Mouse (Mus musculus) midbrain, embryonic 16.5 days (tissue): ENCODE results near the gene Set. TPM values are rescaled to one million over a fixed set of nuclear protein-coding genes. Genes with fewer than 3 reads are reported as not detected.

Experiments
- ATAC-seq: fragments of 200-750 bp; cut with Nextera tagmentation; 2 replicates; pipeline ENCODE4 v1.8.0; 2017; ENCODE audit warnings: moderate TSS enrichment
- H3K27ac ChIP-seq: fragments of 300-500 bp; sonication (generic); 2 replicates; pipeline ENCODE4 v1.5.1; 2014; ENCODE audit warnings: mild to moderate bottlenecking, low read length, mixed read lengths
- H3K27me3 ChIP-seq: fragments of 300-500 bp; sonication (generic); 2 replicates; pipeline ENCODE4 v1.6.1; 2014; ENCODE audit warnings: low read depth, low read length, mixed read lengths; ENCODE audit not compliant: control insufficient read depth, insufficient read depth
- H3K36me3 ChIP-seq: fragments of 300-500 bp; sonication (generic); 2 replicates; pipeline ENCODE4 v1.6.1; 2014; ENCODE audit warnings: mild to moderate bottlenecking, low read length, moderate library complexity, mixed read lengths; ENCODE audit not compliant: control insufficient read depth, insufficient read depth
- H3K4me1 ChIP-seq: fragments of 300-500 bp; sonication (generic); 2 replicates; pipeline ENCODE4 v1.6.1; 2014; ENCODE audit warnings: mild to moderate bottlenecking, low read length, mixed read lengths; ENCODE audit not compliant: control insufficient read depth, insufficient read depth
- H3K4me2 ChIP-seq: fragments of 300-500 bp; sonication (generic); 2 replicates; pipeline ENCODE4 v1.6.1; 2014; ENCODE audit warnings: mild to moderate bottlenecking, low read length, mixed read lengths
- H3K4me3 ChIP-seq: fragments of 300-500 bp; sonication (generic); 2 replicates; pipeline ENCODE4 v1.5.1; 2014; ENCODE audit warnings: low read depth, mild to moderate bottlenecking, low read length, moderate library complexity, mixed read lengths
- H3K9ac ChIP-seq: fragments of 300-500 bp; sonication (generic); 2 replicates; pipeline ENCODE4 v1.6.1; 2014; ENCODE audit warnings: low read depth, low read length, mixed read lengths
- H3K9me3 ChIP-seq: fragments of 300-500 bp; sonication (generic); replicated peaks from 2 replicates; pipeline ENCODE4 v1.6.1; 2014; ENCODE audit warnings: mild to moderate bottlenecking, low read length, mixed read lengths; ENCODE audit not compliant: control insufficient read depth, poor library complexity, severe bottlenecking
- WGBS: fragments of 180-500 bp; shearing (Covaris S2); extraction: QIAGEN DNeasy Blood & Tissue Kit; methylation state at CpG from one replicate; pipeline ENCODE4 v1.1.7; 2014; 5-methylcytosine and 5-hydroxymethylcytosine counted together
- polyA plus RNA-seq: library from polyadenylated mRNA; unstranded; fragments of >200 nt; fragmentation: Nextera tagmentation; extraction: Ambion mirVana; gene quantifications from 2 replicates; pipeline ENCODE4 v1.2.1, GENCODE M21; 2015

Set gene
- polyA plus RNA-seq, 1 experiment from 2014 or later, result 314 TPM

- Histone ChIP-seq H3K9ac (no peak overlapping the region), H3K27me3 (no peaks in the 10 kb centered on the region), H3K9me3 (no peaks in the 10 kb centered on the region), H3K36me3 (peaks cover 40% of the 10 kb centered on the region), H3K4me1 (no peaks in the 10 kb centered on the region), H3K4me3 (no peak overlapping the region), H3K4me2 (no peak overlapping the region), H3K27ac (no peak overlapping the region)
- 93% methylated on average over 5 of the region's 5 CpGs for WGBS
- no peak for ATAC-seq
These were observed 55.4 kb downstream of the Set start for GRCm38 (mm10) chr2:30112564-30112963.

GRCm38 (mm10) chr2:30119641-30120051 is 62.5 kb downstream of the Set start:
- H3K4me2 ChIP-seq, result no peak overlapping the region
- ATAC-seq, result no peak

GRCm38 (mm10) chr2:30120269-30120668 is 63.1 kb downstream of the Set start:
- H3K27me3 ChIP-seq, result no peaks in the 10 kb centered on the region
- H3K4me1 ChIP-seq, result peaks cover 34% of the 10 kb centered on the region
- ATAC-seq, result no peak
- H3K4me3 ChIP-seq, result no peak overlapping the region
- H3K9me3 ChIP-seq, result no peaks in the 10 kb centered on the region
- peak overlapping the region; percentile 52; the same call in 1 of the 2 replicates for H3K27ac ChIP-seq
- 70% methylated on average over 4 of the region's 4 CpGs for WGBS
- no peak overlapping the region for H3K4me2 ChIP-seq
- H3K9ac ChIP-seq, result peak overlapping the region; percentile 31; the same call in 1 of the 2 replicates
- H3K36me3 ChIP-seq, result peaks cover 2% of the 10 kb centered on the region; the same call in 1 of the 2 replicates

More at GRCm38 (mm10) chr2:30119641-30120051, 62.5 kb downstream of the Set start:
- Histone ChIP-seq H3K9ac (no peak overlapping the region), H3K27me3 (no peaks in the 10 kb centered on the region), H3K27ac (peak overlapping the region; percentile 52; the same call in 1 of the 2 replicates), H3K36me3 (peaks cover 2% of the 10 kb centered on the region; the same call in 1 of the 2 replicates), H3K4me1 (peaks cover 28% of the 10 kb centered on the region), H3K4me3 (no peak overlapping the region), H3K9me3 (no peaks in the 10 kb centered on the region)
- WGBS, result 10% methylated on average over 6 of the region's 6 CpGs

Other genes with a start within 250 kb of the Set start
- gene Urm1, start 237.3 kb upstream of the Set start, polyA plus RNA-seq, result 21.8 and 29.9 TPM in 2 replicates
- 15.1 and 21.2 TPM in 2 replicates for gene Cercam, start 188.2 kb upstream of the Set start, polyA plus RNA-seq
- 66.2 and 69.9 TPM in 2 replicates for gene Odf2, start 168.2 kb upstream of the Set start, polyA plus RNA-seq
- gene Gle1, start 122.0 kb upstream of the Set start, polyA plus RNA-seq, result 65.3 and 72.9 TPM in 2 replicates
- gene Sptan1, start 91.8 kb upstream of the Set start, polyA plus RNA-seq, result 240 and 243 TPM in 2 replicates
- gene Wdr34, start 8.5 kb upstream of the Set start, polyA plus RNA-seq, result 82.5 and 85.9 TPM in 2 replicates
- gene Pkn3, start 20.3 kb downstream of the Set start, polyA plus RNA-seq, result 1.5 and 2.1 TPM in 2 replicates
- gene Zdhhc12, start 36.3 kb downstream of the Set start, polyA plus RNA-seq, result 21.1 and 26.9 TPM in 2 replicates
- gene Zer1, start 67.2 kb downstream of the Set start, polyA plus RNA-seq, result 13.1 and 13.5 TPM in 2 replicates
- gene Tbc1d13, start 76.4 kb downstream of the Set start, polyA plus RNA-seq, result 11.8 and 14.3 TPM in 2 replicates
- gene Endog, start 114.1 kb downstream of the Set start, polyA plus RNA-seq, result 22.6 and 27.0 TPM in 2 replicates
- 63.0 and 67.3 TPM in 2 replicates for gene Spout1, start 121.1 kb downstream of the Set start, polyA plus RNA-seq
- gene Kyat1, start 148.5 kb downstream of the Set start, polyA plus RNA-seq, result 13.4 and 15.8 TPM in 2 replicates
- 55.4 and 57.8 TPM in 2 replicates for gene Lrrc8a, start 180.3 kb downstream of the Set start, polyA plus RNA-seq
- 0.26 and 0.27 TPM in 2 replicates for gene Gm28035, start 183.2 kb downstream of the Set start, polyA plus RNA-seq
- gene Phyhd1, start 208.8 kb downstream of the Set start, polyA plus RNA-seq, result 6.1 and 7.2 TPM in 2 replicates
- not detected in 2 replicates for gene Gm28038, start 223.7 kb downstream of the Set start, polyA plus RNA-seq
- 38.0 and 40.9 TPM in 2 replicates for gene Dolk, start 229.0 kb downstream of the Set start, polyA plus RNA-seq
- gene Nup188, start 229.0 kb downstream of the Set start, polyA plus RNA-seq, result 18.9 and 19.6 TPM in 2 replicates